Mouse (Mus musculus) layer of hippocampus, adult 18-20 months (tissue): Measurements from ENCODE around the gene Cacng5. TPM values are rescaled to one million over a fixed set of nuclear protein-coding genes. Genes with fewer than 3 reads are reported as not detected.

ENCODE experiments used
- DNase-seq, 2 experiments: peaks; one replicate each; pipeline ENCODE4 v3.0.0; 2022; ENCODE audit warnings: low spot score in 2 of 2
- total RNA-seq, 2 experiments: library from RNA; stranded (reverse); gene quantifications; 2 replicates each; pipeline ENCODE4 v1.2.3; 2021

Gene Cacng5
- total RNA-seq, 2 experiments from 2014 or later = 11.0 to 13.2 TPM

DNA sequence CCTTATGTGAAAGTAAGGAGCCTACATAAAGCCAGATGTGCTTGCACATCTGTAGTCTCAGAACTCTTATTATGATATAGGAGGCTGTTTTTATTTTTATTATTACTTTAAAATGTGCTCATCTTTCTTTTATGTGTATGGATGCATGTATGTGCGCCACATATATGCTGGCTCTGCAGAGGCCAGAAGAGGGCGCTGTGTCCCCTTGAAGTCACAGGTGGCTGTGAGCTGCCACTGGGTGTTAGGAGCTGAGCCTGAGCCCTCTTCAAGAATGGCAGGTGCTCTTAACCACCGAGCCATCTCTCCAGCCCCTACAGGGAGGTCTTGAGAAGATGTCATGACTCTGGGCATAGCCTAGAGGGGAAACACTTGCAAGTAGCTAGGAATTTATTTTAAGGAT is 23.5 kb downstream of the Cacng5 start:
- no peak for DNase-seq

DNA sequence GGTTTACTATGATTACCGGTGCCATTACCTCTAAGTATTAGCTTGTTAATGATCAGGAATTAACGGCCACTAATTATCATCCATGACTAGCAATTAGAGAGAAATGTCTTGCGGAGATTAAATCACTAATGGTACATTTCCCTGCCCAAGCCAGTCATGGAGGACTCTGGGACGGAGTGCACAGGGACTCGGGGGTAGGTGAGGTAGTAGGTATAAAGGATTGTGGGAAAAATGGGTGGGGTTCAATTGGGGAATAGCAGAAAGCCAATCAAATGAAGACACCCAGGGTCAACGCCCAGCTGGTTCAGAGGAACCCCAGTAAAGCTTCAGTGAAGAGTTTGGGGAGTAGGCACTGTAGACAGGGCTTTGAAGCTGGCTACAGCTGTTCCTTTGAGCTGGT is 27.5 kb downstream of the Cacng5 start:
- no peak for DNase-seq

DNA sequence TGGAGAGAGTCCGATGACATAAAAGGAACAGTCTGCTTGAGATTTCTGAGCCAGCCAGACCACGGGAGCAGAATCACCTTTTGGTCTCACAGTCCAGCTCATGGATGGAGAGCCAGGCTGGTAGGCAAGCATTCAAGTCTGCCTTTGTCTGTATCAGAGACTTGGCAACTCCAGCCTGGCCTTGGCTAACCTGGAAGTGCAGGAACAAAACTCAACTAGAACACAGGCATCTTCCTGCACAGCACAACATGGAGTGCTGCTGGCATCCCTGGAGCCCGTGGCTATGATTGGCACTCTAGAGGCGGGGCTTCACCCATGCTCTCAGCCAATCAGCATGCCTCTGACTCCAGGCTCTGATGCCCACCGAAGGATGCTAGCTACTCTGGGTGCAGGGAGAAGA is 38.0 kb downstream of the Cacng5 start:
- DNase-seq = no peak

DNA sequence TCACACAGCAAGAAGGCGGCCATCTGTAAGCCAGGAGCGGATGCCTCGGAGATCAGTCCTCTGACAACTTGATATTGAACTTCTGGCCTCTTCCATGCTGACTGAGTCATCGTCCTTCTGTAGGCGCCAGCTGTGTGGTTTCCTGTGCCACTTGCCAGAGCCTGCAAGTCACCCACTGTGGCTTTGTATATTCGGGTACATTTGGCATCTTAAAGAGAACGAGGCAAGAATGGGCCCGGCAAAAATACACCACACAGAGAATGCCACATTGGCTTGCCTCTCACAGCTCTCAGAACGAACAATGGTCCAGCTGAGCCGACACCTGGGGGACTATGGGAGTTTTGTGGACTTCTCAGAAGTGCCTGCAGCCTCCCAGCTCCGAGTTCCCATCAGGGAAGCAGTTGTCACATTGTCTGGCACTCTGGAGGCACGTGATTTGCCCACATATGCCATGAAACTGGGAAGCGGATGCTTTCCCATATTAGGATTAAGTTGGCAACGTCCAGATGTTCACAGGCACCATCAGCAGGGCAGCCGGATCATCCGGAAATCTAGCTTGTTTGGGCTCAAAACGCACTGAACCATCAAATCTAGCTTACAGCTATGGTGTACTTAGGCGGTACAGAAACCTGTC is 38.9 kb downstream of the Cacng5 start:
- DNase-seq = peak in 1 of 2 experiments; percentile 43

DNA sequence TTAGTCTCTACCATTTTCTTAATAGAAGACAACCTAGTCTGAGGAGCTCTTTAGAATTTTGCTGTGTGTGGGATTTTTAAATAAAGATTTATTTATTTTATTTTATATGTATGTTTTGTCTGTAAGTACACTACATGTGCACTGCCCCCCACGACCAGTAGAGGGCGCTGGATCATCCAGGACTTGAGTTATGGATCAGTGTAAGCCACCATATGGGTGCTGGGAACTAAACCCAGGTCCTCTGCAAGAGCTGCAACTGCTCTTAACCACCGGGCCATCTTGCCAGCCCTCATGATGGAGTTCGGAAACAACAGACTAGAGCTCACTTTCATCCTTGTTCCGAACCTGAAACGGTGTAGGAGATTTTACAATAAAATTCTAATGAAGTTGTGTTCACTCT is 42.1 kb downstream of the Cacng5 start:
- no peak for DNase-seq

DNA sequence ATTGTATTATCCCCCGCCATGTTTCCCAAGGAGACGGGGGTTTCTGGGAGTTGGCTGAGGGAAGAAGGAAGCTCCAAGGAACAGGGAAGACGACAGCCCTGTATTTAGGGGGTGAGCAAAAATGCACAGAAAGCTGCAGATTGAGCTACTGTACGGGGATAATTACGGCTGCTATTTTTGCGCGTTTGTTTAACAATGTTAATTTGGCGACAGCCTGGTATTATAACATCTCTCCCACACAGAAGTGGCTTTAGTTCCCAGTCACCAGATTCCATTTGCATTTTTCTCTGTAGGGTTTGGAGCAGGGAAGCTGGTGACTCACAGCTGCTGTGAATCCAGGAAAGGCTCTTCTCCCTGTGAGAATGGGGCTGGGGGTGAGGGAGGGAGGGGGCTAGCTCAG is 47.3 kb downstream of the Cacng5 start:
- DNase-seq = peak; percentile 45 to 81

DNA sequence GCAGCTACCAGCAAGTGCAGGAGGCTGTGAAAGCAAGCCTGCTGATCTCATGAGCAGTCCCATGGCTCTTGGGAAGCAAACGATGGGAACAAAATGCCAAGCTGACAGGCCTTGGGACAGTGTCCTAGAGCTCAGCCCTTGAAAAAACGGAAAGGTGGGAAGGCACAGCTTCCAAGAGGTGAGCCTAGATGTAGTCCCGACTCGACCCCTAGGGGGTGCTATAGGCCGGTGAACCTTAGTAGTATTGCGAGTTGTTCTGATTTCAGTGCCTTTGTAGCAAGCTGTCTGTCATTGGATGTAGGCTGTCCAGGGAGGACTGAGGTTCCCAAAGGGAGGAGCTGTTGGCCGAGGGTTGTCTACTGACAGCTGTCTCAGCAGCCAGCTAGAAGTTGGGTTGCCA is 49.7 kb downstream of the Cacng5 start:
- peak; percentile 59 to 90 for DNase-seq

DNA sequence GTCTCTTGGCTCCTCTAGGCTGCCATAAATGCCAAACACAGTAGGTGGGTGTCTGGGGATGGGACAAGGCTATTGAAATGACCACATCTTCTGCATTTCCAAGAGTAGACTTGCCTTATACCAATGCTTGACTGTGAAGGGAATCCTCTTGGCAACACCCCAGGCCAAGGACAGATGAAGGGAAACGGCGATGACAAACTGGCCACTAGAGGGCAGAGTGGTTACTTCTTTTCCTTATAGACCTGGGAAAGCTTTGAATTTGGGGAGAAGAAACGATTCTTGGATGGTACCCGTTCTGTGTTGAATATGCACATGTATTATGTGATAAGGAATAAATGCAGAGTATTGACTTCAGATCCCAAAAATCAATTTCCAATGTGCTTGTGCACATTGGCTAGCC is 50.8 kb downstream of the Cacng5 start:
- peak; percentile 54 to 89 for DNase-seq

DNA sequence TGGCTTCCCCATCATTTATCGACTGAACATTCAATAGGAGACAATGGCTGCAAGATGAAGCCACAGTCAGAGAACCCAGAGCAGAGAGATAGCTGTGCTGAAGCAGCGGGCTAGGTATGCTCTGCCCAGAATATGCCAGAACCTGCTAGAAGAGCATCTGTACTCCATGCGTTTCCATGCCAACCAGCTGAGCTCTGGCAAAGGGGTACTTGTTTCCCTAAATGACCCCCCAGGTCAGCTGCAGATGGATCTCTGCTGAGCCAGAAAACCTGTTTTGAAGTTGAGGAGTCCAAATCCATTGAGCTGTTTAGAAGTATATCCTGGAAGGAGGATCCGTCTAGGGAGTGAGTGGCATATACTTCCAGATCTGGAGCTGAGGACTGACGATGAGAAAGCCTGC is 53.1 kb downstream of the Cacng5 start:
- no peak for DNase-seq

DNA sequence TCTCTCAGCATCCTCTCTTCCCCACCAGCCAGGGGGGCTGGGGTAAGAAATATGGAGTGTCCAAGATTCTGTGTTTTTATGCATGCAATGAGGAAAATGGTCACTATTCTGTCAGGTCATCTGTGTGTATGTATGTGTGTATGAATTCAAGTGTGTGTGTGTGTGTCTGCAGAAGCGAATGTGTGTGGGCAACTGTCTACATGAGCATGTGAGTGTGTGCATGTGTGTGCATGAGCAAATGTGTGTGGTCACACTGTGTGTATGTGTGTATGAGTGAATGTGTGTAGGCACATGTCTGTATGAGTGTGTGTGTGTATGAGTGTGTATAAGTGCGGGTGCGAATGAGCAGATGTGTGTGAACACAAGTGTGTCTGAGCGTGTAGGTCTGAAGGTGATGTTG is 55.0 kb downstream of the Cacng5 start:
- no peak for DNase-seq

DNA sequence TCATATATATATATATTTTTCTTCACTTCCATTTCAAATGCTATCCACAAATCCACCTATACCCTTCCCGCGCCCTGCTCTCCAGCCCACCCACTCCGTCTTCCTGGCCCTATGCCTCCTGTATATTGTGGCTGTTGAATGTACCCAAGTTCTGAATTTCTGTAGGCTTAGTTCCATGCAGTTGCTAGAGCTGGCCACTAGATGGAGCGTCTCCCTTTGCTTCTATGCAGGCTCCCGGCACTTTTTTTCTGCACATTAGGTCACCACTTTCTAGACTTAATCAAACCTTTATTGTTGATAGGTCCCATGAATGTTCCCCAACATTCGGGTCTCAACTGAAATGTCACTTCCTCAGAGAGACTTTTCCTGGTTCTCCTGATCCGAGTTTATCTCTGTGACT is 55.6 kb downstream of the Cacng5 start:
- peak in 1 of 2 experiments; percentile 80 for DNase-seq

DNA sequence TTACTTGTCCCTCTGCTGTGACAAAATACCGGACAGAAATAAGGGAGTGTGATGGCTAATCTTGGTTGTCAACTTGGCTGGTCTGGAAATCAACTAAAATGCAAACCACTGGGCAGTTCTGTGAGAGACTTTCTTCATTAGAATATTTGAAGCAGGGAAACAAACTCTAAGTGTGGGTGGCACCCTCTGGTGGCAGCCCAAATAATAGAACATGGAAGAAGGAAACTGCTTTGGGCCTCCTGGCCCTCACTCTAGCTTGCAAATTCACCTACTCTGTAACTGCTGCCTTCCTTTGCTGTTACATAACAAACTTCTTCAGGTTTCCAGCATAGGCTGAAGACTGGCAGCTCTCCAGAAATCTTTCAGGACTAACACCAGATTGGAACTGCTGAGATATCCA is 61.8 kb downstream of the Cacng5 start:
- DNase-seq = peak; percentile 30 to 83

DNA sequence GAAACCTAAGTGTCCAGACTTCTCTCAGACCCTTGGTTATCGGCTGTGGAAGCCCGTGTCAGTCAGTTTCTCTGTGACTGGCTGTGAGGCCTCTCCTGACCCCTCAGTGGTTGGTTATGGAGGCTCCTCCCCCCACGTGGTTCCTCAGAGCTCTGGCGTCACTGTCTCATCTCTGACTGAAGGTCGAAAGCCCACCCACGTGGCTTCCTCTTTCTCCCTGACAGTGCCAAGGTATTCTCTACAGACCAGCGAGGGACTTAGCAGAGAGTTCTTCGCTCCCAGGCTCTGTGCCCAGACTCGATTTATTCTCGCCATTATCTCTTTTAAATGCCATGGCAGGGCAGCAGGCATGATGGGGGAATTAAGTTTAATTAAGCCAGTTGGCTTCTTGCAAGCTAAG is 65.2 kb downstream of the Cacng5 start:
- no peak for DNase-seq

DNA sequence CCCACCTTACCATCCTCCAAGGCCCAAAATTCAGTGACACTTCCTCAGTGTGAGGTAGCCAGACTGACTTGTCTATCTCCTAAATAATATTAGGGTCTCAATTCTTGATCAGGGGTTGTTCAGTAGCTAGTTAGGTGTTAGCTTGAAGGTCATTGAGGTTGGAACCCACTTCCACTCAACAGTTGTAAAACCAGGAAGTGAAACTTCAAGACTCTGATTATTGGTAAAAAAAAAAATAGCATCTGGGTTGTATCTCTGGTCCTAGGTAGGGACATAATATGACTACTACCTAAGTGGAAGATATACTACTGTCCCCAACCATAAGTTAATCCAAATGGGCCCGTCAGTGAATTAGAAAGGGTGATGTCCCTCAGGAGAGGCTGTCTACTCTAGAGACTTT is 70.7 kb downstream of the Cacng5 start:
- no peak for DNase-seq

DNA sequence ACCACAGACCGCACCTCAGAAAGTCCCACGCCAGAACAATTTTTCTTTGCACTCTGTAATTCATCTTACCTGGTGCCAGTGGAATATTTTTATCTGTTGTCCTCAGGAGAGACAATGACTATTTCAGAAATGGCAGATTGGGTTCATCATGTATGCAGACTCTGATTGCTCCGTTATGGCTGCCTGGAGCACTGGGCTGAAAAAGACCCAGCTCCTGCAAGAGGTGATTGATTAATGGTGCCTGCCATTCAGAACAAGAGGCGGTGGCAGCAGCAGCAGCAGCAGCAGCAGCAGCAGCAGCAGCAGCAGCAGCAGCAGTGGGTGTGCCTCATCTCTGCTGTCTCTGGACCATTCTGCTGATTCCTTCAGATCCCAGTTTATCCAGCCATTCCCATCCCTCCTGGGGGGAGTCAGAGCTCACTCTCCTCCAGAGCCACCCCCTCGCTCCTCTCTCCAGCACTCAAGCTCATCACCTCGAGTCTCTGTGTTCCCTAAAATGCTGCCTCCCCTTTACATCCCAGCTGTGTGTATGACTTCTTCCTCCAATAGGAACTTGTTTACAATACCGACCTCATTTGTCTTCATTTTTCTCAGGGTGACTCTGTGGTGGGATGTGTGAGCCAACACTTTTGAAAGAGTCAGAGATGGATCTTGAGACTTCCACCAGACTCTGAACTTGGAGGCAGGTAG is 81.4 kb downstream of the Cacng5 start:
- DNase-seq = no peak

Other genes with a start within 250 kb of the Cacng5 start
- not detected for gene Cacng1, start 198.5 kb downstream of the Cacng5 start, total RNA-seq
- gene Cacng4, start 120.5 kb downstream of the Cacng5 start, total RNA-seq = 10 to 100 TPM; 20.1 to 21.7 TPM